Mouse (Mus musculus): ENCODE measurements around the gene Ppy. TPM values are rescaled to one million over a fixed set of nuclear protein-coding genes. Genes with fewer than 3 reads are reported as not detected.

The Ppy gene
- polyA plus RNA-seq, 1 experiment from 2014 or later: not detected

GRCm38 (mm10) chr11:102063076-102063475 lies 38.0 kb downstream of the Ppy start:
- no peak overlapping the region for H3K27ac ChIP-seq (replicated peaks; ENCODE audit: low read depth, low read length)
- ATAC-seq (ENCODE audit: low read depth): no peak
- H3K9ac ChIP-seq (ENCODE audit: low read depth, low read length): no peak overlapping the region
- no peaks in the 10 kb centered on the region for H3K4me1 ChIP-seq (ENCODE audit: control insufficient read depth, insufficient read depth, low read length)
- H3K4me3 ChIP-seq (ENCODE audit: low read depth, low read length): no peak overlapping the region
- DNase-seq (ENCODE audit: low spot score): no peak
- H3K9me3 ChIP-seq (ENCODE audit: control insufficient read depth, low read length): no peaks in the 10 kb centered on the region
- H3K36me3 ChIP-seq (ENCODE audit: control insufficient read depth, insufficient read depth, low read length): 0 out of 2 replicates have a peak, but pooled peaks cover 32% of the 10 kb centered on the region
- H3K4me2 ChIP-seq (ENCODE audit: low read depth, low read length): no peak overlapping the region
- H3K27me3 ChIP-seq (replicated peaks; ENCODE audit: control insufficient read depth, insufficient read depth, low read length): peaks cover 8% of the 10 kb centered on the region
- WGBS: 72% methylated on average over 12 of the region's 13 CpGs

- ATAC-seq (ENCODE audit: low read depth) (no peak), DNase-seq (ENCODE audit: low spot score) (no peak)
- Histone ChIP-seq H3K27ac (replicated peaks; ENCODE audit: low read depth, low read length) (no peak overlapping the region), H3K36me3 (ENCODE audit: control insufficient read depth, insufficient read depth, low read length) (0 out of 2 replicates have a peak, but pooled peaks cover 37% of the 10 kb centered on the region), H3K9me3 (ENCODE audit: control insufficient read depth, low read length) (no peaks in the 10 kb centered on the region), H3K4me1 (ENCODE audit: control insufficient read depth, insufficient read depth, low read length) (no peaks in the 10 kb centered on the region), H3K27me3 (replicated peaks; ENCODE audit: control insufficient read depth, insufficient read depth, low read length) (peaks cover 8% of the 10 kb centered on the region), H3K4me2 (ENCODE audit: low read depth, low read length) (peak overlapping the region; percentile 82; the same call in 1 of the 2 replicates), H3K4me3 (ENCODE audit: low read depth, low read length) (no peak overlapping the region), H3K9ac (ENCODE audit: low read depth, low read length) (no peak overlapping the region)
- WGBS: 33% methylated on average over 14 of the region's 16 CpGs
Observed at GRCm38 (mm10) chr11:102061941-102062473, 39.1 kb downstream of the Ppy start.

- DNase-seq (ENCODE audit: low spot score) (peak; percentile 83), ATAC-seq (ENCODE audit: low read depth) (peak; percentile 64)
- H3K4me3 ChIP-seq (ENCODE audit: low read depth, low read length): peak overlapping the region; percentile 35
- H3K9ac ChIP-seq (ENCODE audit: low read depth, low read length): peak overlapping the region; percentile 39; the same call in 1 of the 2 replicates
- WGBS: 4% methylated on average over 23 of the region's 23 CpGs
- H3K36me3 ChIP-seq (ENCODE audit: control insufficient read depth, insufficient read depth, low read length): 0 out of 2 replicates have a peak, but pooled peaks cover 37% of the 10 kb centered on the region
- no peak overlapping the region for H3K27ac ChIP-seq (replicated peaks; ENCODE audit: low read depth, low read length)
- H3K9me3 ChIP-seq (ENCODE audit: control insufficient read depth, low read length): no peaks in the 10 kb centered on the region
- H3K27me3 ChIP-seq (replicated peaks; ENCODE audit: control insufficient read depth, insufficient read depth, low read length): peaks cover 8% of the 10 kb centered on the region
- H3K4me1 ChIP-seq (ENCODE audit: control insufficient read depth, insufficient read depth, low read length): no peaks in the 10 kb centered on the region
- H3K4me2 ChIP-seq (ENCODE audit: low read depth, low read length): peak overlapping the region; percentile 82
Observed at GRCm38 (mm10) chr11:102061236-102061940, 39.7 kb downstream of the Ppy start.

- H3K9ac ChIP-seq (ENCODE audit: low read depth, low read length): no peak overlapping the region
- no peak overlapping the region for H3K4me2 ChIP-seq (ENCODE audit: low read depth, low read length)
- H3K9me3 ChIP-seq (ENCODE audit: control insufficient read depth, low read length): no peaks in the 10 kb centered on the region
- no peaks in the 10 kb centered on the region for H3K4me1 ChIP-seq (ENCODE audit: control insufficient read depth, insufficient read depth, low read length)
- H3K27ac ChIP-seq (replicated peaks; ENCODE audit: low read depth, low read length): no peak overlapping the region
- H3K27me3 ChIP-seq (replicated peaks; ENCODE audit: control insufficient read depth, insufficient read depth, low read length): no peaks in the 10 kb centered on the region
- ATAC-seq (ENCODE audit: low read depth) (no peak), DNase-seq (ENCODE audit: low spot score) (peak; percentile 40)
- 29% methylated on average over 9 of the region's 9 CpGs for WGBS
- H3K4me3 ChIP-seq (ENCODE audit: low read depth, low read length): no peak overlapping the region
- 0 out of 2 replicates have a peak, but pooled peaks cover 13% of the 10 kb centered on the region for H3K36me3 ChIP-seq (ENCODE audit: control insufficient read depth, insufficient read depth, low read length)
Observed at GRCm38 (mm10) chr11:102053847-102054246, 47.3 kb downstream of the Ppy start.

- Histone ChIP-seq H3K9me3 (ENCODE audit: control insufficient read depth, low read length) (no peaks in the 10 kb centered on the region), H3K4me3 (ENCODE audit: low read depth, low read length) (no peak overlapping the region), H3K27ac (replicated peaks; ENCODE audit: low read depth, low read length) (no peak overlapping the region), H3K36me3 (ENCODE audit: control insufficient read depth, insufficient read depth, low read length) (0 out of 2 replicates have a peak, but pooled peaks cover 6% of the 10 kb centered on the region), H3K4me2 (ENCODE audit: low read depth, low read length) (no peak overlapping the region), H3K4me1 (ENCODE audit: control insufficient read depth, insufficient read depth, low read length) (no peaks in the 10 kb centered on the region), H3K27me3 (replicated peaks; ENCODE audit: control insufficient read depth, insufficient read depth, low read length) (no peaks in the 10 kb centered on the region), H3K9ac (ENCODE audit: low read depth, low read length) (no peak overlapping the region)
- 70% methylated on average over 7 of the region's 7 CpGs for WGBS
- no peak for ATAC-seq (ENCODE audit: low read depth)
- DNase-seq (ENCODE audit: low spot score): no peak
Observed at GRCm38 (mm10) chr11:102053183-102053582, 47.9 kb downstream of the Ppy start.

- 80% methylated on average over 12 of the region's 12 CpGs for WGBS
- ATAC-seq (ENCODE audit: low read depth): no peak
Observed at GRCm38 (mm10) chr11:102052697-102053096, 48.4 kb downstream of the Ppy start.

GRCm38 (mm10) chr11:102051954-102052353 lies 49.2 kb downstream of the Ppy start:
- DNase-seq (ENCODE audit: low spot score) (no peak), ATAC-seq (ENCODE audit: low read depth) (no peak)
- 46% methylated on average over 4 of the region's 4 CpGs for WGBS
- Histone ChIP-seq H3K27me3 (replicated peaks; ENCODE audit: control insufficient read depth, insufficient read depth, low read length) (no peaks in the 10 kb centered on the region), H3K4me2 (ENCODE audit: low read depth, low read length) (no peak overlapping the region), H3K36me3 (ENCODE audit: control insufficient read depth, insufficient read depth, low read length) (no peaks in the 10 kb centered on the region), H3K4me1 (ENCODE audit: control insufficient read depth, insufficient read depth, low read length) (no peaks in the 10 kb centered on the region), H3K9me3 (ENCODE audit: control insufficient read depth, low read length) (no peaks in the 10 kb centered on the region), H3K4me3 (ENCODE audit: low read depth, low read length) (no peak overlapping the region), H3K9ac (ENCODE audit: low read depth, low read length) (no peak overlapping the region), H3K27ac (replicated peaks; ENCODE audit: low read depth, low read length) (0 out of 2 replicates have a peak overlapping the region, but pooled peaks have one; percentile 15)

More at GRCm38 (mm10) chr11:102052697-102053096, 48.4 kb downstream of the Ppy start:
- Histone ChIP-seq H3K27ac (replicated peaks; ENCODE audit: low read depth, low read length) (0 out of 2 replicates have a peak overlapping the region, but pooled peaks have one; percentile 15), H3K4me2 (ENCODE audit: low read depth, low read length) (no peak overlapping the region), H3K4me3 (ENCODE audit: low read depth, low read length) (no peak overlapping the region), H3K9ac (ENCODE audit: low read depth, low read length) (no peak overlapping the region), H3K4me1 (ENCODE audit: control insufficient read depth, insufficient read depth, low read length) (no peaks in the 10 kb centered on the region), H3K36me3 (ENCODE audit: control insufficient read depth, insufficient read depth, low read length) (0 out of 2 replicates have a peak, but pooled peaks cover 2% of the 10 kb centered on the region), H3K9me3 (ENCODE audit: control insufficient read depth, low read length) (no peaks in the 10 kb centered on the region), H3K27me3 (replicated peaks; ENCODE audit: control insufficient read depth, insufficient read depth, low read length) (no peaks in the 10 kb centered on the region)
- no peak for DNase-seq (ENCODE audit: low spot score)

GRCm38 (mm10) chr11:102051541-102051940 lies 49.6 kb downstream of the Ppy start:
- Histone ChIP-seq H3K36me3 (ENCODE audit: control insufficient read depth, insufficient read depth, low read length) (no peaks in the 10 kb centered on the region), H3K9me3 (ENCODE audit: control insufficient read depth, low read length) (no peaks in the 10 kb centered on the region), H3K4me1 (ENCODE audit: control insufficient read depth, insufficient read depth, low read length) (no peaks in the 10 kb centered on the region), H3K4me3 (ENCODE audit: low read depth, low read length) (no peak overlapping the region), H3K9ac (ENCODE audit: low read depth, low read length) (no peak overlapping the region), H3K27ac (replicated peaks; ENCODE audit: low read depth, low read length) (no peak overlapping the region), H3K27me3 (replicated peaks; ENCODE audit: control insufficient read depth, insufficient read depth, low read length) (no peaks in the 10 kb centered on the region), H3K4me2 (ENCODE audit: low read depth, low read length) (no peak overlapping the region)
- 65% methylated on average over 4 of the region's 4 CpGs for WGBS
- no peak for ATAC-seq (ENCODE audit: low read depth)
- no peak for DNase-seq (ENCODE audit: low spot score)

Data from embryonic facial prominence, embryonic 14.5 days (tissue).